Mouse (Mus musculus): Measurements from ENCODE around the gene Kif7.

- TF ChIP-seq CTCF (IDR thresholded peaks at IDR 0.05; ENCODE audit: control insufficient read depth, insufficient read depth, low read length), result no peak
- TF ChIP-seq POLR2A (IDR thresholded peaks at IDR 0.05; ENCODE audit: borderline replicate concordance, control insufficient read depth, low read depth, low read length), result no peak
Observed at GRCm38 (mm10) chr7:79761124-79761876, 45.8 kb upstream of the Kif7 start.
